Mouse (Mus musculus) macrophage (primary cell): Measurements from ENCODE around the gene Bicral. TPM values are rescaled to one million over a fixed set of nuclear protein-coding genes. Genes with fewer than 3 reads are reported as not detected.
"Not testable (repeated sequence)": the region's sequence is repeated elsewhere in the genome, so short reads cannot be mapped to it uniquely, and the experiment has no call there.

Experiments
- H3K27ac ChIP-seq: fragments of 350-480 bp; formaldehyde crosslinking; 2 replicates; pipeline ENCODE4 v1.9.0; 2021
- H3K36me3 ChIP-seq: fragments of 350-480 bp; formaldehyde crosslinking; 2 replicates; pipeline ENCODE4 v1.9.0; 2021; ENCODE audit errors: inconsistent target
- H3K4me3 ChIP-seq: fragments of 350-480 bp; formaldehyde crosslinking; 2 replicates; pipeline ENCODE4 v1.9.0; 2021; ENCODE audit errors: inconsistent target
- H3K79me2 ChIP-seq: fragments of 350-480 bp; formaldehyde crosslinking; 2 replicates; pipeline ENCODE4 v1.9.0; 2021; ENCODE audit errors: inconsistent target
- WGBS: methylation state at CpG from one replicate; pipeline ENCODE4 v1.1.7; 2026; ENCODE audit warnings: inconsistent platforms; ENCODE audit not compliant: missing documents; 5-methylcytosine and 5-hydroxymethylcytosine counted together
- polyA plus RNA-seq: library from polyadenylated mRNA; stranded (reverse); fragments of 250-400 nt; gene quantifications from 3 replicates; pipeline ENCODE4 v1.2.4, GENCODE M21; 2018; ENCODE audit warnings: inconsistent platforms

The Bicral gene
- polyA plus RNA-seq, 1 experiment from 2014 or later = 9.3 TPM

DNA sequence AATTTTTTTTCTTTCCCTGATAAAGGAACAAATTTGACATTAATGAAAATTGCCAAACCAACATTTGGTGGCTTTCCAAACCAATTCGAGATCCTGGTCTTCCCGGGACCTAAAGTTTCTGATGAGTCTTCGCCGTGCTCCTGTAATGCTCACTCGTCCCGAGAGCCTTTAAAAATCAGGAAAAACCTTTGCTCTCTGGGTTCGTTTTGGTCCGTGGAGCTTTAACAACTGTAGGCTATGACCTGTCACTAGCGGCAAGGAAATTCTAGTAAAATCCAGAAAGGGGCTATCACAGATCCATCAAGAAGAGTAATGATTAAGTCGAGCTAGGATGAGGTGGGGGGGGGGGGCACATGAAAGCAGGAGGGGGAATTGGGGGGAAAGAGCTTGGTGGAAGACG, 76.4 kb downstream of the Bicral start:
- 3% methylated on average over 11 of the region's 11 CpGs for WGBS

DNA sequence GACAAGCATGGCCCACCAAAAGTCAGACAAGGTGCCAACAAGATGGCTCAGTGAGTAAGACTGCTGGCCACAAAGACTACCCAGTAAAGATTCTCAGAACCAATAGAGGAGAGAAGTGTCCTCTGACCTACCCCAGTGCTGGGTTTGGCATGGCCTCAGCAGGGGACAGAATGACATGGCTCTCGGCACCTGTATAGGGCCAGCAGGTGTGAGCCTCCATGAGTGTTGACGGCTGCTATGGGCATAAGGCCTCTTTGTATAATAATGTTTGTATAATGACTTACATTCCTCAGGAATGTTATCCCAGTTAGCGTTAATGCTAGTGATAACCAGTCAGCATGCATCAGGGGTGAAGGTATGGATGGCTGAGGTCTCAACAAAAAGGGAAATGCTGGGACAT, 82.2 kb downstream of the Bicral start:
- peaks cover 53% of the 10 kb centered on the region for H3K36me3 ChIP-seq
- H3K27ac ChIP-seq = no peak overlapping the region
- H3K4me3 ChIP-seq = no peak overlapping the region
- 88% methylated on average over 3 of the region's 3 CpGs for WGBS
- H3K79me2 ChIP-seq = peaks cover 26% of the 10 kb centered on the region

More for the DNA sequence above, 76.4 kb downstream of the Bicral start:
- Histone ChIP-seq H3K27ac (peak overlapping the region; percentile 59), H3K4me3 (peak overlapping the region; percentile 80), H3K36me3 (peaks cover 34% of the 10 kb centered on the region), H3K79me2 (peaks cover 39% of the 10 kb centered on the region)

DNA sequence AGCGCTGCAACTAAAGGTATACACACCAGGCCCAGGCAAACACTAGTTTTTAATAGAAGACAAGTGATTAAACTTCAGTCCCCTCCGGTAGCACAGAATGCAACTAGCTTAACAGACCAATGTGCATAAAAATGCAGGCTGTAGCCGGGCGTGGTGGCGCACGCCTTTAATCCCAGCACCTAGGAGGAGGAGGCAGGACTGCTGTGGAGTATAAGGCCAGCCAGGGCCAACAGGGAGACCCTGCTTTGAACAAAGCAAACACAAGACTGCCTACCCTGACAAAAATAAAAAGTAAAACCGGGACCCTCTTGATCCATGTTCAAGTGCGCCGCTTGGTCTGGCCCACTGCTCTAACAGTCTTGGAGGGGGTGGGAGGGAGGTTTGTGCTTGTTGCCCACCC, 83.2 kb downstream of the Bicral start:
- no peak overlapping the region for H3K4me3 ChIP-seq
- H3K27ac ChIP-seq = no peak overlapping the region
- peaks cover 46% of the 10 kb centered on the region for H3K36me3 ChIP-seq
- peaks cover 16% of the 10 kb centered on the region for H3K79me2 ChIP-seq
- 98% methylated on average over 9 of the region's 9 CpGs for WGBS

DNA sequence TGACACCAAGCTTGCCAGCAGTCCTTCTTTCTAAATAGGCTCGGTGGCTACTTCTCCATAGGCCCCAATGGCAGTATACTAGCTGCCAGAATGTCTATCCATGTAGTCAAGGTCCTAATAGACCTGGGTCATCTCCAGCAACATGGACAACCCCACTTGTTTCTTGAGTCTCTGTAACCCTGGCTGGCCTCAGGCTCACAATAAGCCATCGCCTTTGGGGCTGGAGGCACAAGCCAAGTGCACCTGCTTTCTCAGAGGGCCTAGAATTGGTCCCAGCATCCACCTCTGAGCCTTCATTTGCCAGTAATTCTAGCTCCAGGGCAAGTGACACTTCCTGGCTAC, 84.2 kb downstream of the Bicral start:
- WGBS = 75% methylated on average over 2 of the region's 2 CpGs
- H3K4me3 ChIP-seq = no peak overlapping the region
- H3K27ac ChIP-seq = no peak overlapping the region
- peaks cover 6% of the 10 kb centered on the region; the same call in 1 of the 2 replicates for H3K79me2 ChIP-seq
- peaks cover 37% of the 10 kb centered on the region for H3K36me3 ChIP-seq

DNA sequence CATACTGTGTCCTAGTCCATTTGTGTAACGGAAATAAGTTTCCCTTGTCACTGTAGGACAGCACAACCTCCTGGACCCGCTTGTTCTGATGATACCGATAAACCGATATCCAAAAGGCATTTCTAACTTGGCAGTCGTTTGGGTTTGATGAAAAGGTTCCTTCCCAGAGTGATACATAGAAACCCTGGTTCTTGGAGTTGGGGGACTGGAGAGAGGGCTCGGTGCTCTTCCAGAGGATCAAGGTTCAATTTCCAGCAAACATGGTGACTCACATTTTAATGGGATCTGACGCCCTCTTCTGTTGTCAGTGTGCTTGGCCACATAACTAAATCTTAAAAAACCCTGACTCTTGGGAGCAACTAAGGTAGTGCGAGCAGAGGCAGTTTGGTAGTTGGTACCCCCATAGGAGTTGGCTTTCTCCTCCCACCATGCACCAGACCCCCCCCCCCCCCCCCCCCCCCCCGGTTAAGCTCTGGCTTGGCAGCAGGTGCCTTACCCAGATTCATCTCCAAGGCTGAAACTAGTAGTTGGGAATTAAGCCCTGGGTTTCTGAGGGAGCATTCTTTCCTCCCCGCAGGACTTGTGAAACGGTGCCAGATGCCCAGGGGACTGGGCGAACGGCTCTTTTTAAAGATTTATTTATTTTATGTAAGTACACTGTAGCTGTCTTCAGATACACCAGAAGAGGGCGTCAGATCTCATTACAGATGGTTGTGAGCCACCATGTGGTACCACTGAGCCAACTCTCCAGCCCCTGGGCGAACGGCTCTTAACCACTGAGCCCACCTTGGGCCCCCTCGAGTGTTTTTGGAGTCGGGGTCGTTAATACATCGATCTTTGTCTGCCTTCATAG, 84.8 kb downstream of the Bicral start:
- WGBS = 10% methylated on average over 18 of the region's 20 CpGs
- H3K4me3 ChIP-seq = peak overlapping the region; percentile 69
- peaks cover 31% of the 10 kb centered on the region for H3K36me3 ChIP-seq
- H3K79me2 ChIP-seq = peaks cover under 1% of the 10 kb centered on the region; the same call in 1 of the 2 replicates
- H3K27ac ChIP-seq = peak overlapping the region; percentile 82

DNA sequence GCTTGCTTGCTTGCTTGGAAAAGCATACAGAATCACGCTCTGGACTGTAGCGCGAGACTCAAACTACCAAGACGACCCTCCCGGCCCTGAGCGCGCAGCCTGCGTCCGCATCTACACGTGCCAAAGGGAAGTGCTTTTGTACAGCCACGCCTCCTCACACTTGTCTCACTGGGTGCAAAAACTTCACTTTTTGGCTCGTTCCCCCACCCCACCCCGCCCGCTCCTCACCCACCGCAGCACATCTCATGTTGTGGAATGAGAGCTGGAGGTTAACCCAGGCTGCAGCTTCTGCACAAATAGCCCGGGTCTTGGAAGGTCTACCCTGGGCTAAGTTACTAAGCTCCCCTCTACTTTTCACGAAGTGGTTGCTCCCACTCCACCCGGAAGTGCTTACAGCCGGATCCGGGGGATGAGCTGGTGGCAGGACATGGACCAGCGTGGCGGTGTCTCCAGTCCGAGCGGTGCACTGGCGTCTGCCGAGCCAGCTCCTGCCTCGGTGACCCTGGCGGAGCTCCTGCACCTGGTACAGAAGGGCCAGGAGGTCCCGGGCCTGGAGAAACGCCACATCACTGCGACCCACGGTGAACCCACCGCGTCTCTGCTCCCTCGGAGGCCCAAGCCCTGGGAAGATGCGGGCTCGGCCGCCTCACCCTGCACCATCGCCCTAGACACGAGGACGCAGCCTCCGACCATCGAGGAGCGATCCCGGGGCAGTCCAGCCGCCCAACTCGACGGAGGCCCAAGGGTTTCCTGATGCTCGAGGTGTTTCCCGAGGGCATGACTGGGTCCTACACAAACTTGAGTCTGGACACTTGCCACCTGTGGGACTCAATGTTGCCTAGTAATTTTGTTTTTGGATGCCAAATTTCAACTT, 85.6 kb downstream of the Bicral start, which contains the start of gene 2310039H08Rik:
2310039H08Rik (plus strand) TSS at position 232 of the 874 bp plus-strand sequence.
- peaks cover 23% of the 10 kb centered on the region for H3K36me3 ChIP-seq
- peak within 1 kb of the TSS; percentile 69 for H3K4me3 ChIP-seq
- H3K27ac ChIP-seq = peak within 1 kb of the TSS; percentile 82
- WGBS = under 1% methylated on average over 50 of the region's 50 CpGs
- H3K79me2 ChIP-seq = no peaks in the 10 kb centered on the region

DNA sequence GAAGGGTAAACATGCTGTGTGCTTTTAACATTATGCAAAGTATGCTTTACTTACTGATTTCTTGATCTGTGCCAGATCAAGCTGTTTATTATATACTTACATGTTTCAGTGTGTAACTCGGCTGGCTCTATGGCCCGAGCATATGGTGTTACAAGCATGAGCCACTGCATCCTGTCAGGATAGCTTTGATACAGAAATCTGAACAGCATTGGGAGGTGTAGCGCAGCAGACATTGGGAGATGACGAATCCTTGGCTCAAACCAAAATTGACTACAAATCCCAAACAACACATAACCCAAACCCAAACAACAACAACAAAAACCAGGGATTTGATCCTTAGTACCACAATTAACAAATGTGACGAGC, 86.3 kb downstream of the Bicral start:
- 0% methylated on average over 5 of the region's 5 CpGs for WGBS
- peaks cover 19% of the 10 kb centered on the region for H3K36me3 ChIP-seq
- H3K4me3 ChIP-seq = peak overlapping the region; percentile 69
- no peaks in the 10 kb centered on the region for H3K79me2 ChIP-seq
- H3K27ac ChIP-seq = peak overlapping the region; percentile 82

DNA sequence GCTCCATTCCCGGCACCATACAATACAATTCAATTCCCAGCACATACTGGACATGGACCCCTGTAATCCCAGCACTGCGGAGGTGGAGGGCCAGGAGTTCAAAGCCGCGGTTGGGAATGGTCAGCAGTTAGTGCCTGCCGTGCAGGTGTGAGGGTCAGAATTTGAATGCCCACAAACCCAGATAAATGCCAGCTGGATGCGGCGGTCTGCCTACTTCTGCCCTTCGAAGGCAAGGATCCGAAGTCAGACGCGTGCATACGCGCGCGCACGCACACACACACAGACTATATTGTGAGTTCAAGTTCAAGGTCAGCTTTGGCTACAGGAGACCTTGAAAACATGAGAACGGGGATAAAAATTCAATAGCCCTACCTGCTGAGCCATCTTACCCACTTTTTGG, 86.7 kb downstream of the Bicral start:
- WGBS = 83% methylated on average over 17 of the region's 17 CpGs
- Histone ChIP-seq H3K4me3 (peak overlapping the region; percentile 69; the same call in 1 of the 2 replicates), H3K36me3 (peaks cover 19% of the 10 kb centered on the region), H3K79me2 (no peaks in the 10 kb centered on the region), H3K27ac (no peak overlapping the region; the same call in 1 of the 2 replicates)

DNA sequence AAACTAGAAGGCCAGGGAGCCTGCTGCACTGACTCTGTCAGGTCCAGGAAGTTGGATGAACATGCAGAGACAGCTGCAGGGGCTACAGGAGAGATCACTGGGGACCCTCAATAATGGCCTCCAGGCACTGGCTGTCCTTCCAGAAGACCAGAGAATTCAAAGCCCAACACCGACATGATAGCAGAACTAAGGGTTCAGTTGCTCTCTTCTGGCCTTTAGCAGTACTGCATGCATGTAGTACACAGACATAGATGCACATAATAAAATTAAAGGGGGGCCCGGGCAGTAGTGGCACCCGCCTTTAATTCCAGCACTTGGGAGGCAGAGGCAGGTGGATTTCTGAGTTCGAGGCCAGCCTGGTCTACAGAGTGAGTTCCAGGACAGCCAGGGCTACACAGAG, 87.3 kb downstream of the Bicral start:
- no peak overlapping the region for H3K4me3 ChIP-seq
- H3K36me3 ChIP-seq = peaks cover 13% of the 10 kb centered on the region
- no peaks in the 10 kb centered on the region for H3K79me2 ChIP-seq
- WGBS = 97% methylated on average over 2 of the region's 4 CpGs
- no peak overlapping the region for H3K27ac ChIP-seq

DNA sequence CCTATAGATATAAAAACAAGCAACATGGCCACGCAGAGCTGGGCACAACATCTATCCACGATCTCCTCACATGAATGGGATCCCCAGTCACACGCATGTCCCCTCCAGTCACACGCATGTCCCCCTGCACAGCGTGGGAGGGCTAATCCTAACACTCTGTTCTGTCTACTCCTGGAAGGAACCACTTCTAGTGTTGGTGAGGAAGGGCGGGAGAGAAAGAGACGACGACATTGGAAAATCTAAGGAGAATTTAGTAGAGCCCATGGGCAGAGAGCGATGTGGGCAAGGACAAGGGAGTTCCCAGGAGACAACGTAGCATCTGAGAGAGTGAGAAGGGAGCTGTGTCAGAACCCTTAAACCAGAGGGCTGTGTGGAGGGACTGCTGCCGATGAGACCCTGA, 87.7 kb downstream of the Bicral start:
- WGBS = 95% methylated on average over 11 of the region's 11 CpGs
- no peaks in the 10 kb centered on the region for H3K79me2 ChIP-seq
- no peak overlapping the region for H3K27ac ChIP-seq
- no peak overlapping the region for H3K4me3 ChIP-seq
- H3K36me3 ChIP-seq = peaks cover 9% of the 10 kb centered on the region

DNA sequence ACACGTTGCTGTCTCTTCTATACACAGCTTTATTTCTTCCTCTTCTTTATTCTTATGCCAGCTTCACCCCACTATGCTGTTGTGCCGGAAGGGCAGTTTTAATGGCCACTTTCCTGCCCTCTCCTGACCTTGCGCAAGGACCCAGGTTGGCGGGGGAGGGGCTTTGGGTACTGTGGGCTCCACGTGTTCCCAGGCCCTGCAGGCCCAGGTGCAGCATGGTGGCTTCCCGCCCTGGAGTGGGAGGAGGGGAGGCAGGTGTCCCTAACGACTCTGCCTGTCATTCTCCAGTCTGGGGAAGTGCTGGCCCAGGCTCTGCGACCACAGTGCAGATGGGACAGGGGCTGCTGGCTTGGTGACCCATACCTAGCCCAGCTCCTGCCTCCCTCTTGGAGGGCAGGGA, 90.4 kb downstream of the Bicral start:
- 30% methylated on average over 8 of the region's 8 CpGs for WGBS

DNA sequence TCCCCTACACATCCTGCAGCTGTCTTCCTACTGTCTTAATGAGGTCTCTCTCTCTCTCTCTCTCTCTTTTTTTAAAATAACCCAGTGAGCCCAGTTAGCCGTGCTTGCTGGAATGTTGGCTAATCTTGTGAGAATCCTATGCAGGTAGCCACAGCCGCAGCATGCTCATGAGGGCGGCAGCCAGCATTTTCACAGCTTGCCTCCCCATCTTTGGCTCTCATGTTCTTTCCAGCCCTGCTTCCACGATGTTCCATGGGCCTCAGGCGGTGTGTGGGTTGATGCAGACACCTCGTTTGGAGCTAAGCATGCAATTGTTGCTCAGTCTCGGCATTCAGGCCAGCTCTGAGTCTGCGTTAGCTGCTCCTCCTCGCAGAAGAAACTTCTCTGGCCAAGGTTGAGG, 93.4 kb downstream of the Bicral start:
- 87% methylated on average over 4 of the region's 9 CpGs for WGBS
- not testable (repeated sequence) for H3K79me2 ChIP-seq, H3K4me3 ChIP-seq, H3K27ac ChIP-seq, H3K36me3 ChIP-seq

More for the DNA sequence above, 90.4 kb downstream of the Bicral start:
- Histone ChIP-seq H3K27ac (no peak overlapping the region), H3K4me3 (no peak overlapping the region), H3K36me3 (no peaks in the 10 kb centered on the region), H3K79me2 (no peaks in the 10 kb centered on the region)

DNA sequence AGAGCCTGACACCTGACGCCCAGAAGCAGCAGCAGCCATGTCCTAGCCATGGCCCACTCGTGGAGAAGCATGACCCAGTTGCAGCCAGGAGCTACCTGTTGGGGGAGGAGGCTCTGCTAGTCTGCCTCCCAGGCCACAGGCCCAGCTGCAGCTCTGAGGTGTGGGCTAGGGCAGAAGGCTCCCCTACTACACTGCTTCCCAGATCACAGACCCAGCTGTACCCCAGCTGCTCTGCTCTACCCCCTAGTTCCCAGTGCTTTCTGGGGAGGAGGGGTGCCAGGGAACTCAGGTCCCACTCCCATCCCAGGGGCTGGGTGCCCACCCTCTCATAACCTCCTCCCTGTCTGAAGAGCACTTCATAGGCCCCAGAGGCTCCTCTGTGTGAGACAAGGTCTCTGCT, 94.7 kb downstream of the Bicral start, which contains the start of gene Ptcra:
Ptcra (minus strand) TSS at position 169 of the 400 bp plus-strand sequence.
- H3K27ac ChIP-seq = no peak within 1 kb of the TSS
- WGBS = 80% methylated on average over 2 of the region's 2 CpGs
- H3K4me3 ChIP-seq = no peak within 1 kb of the TSS
- no peaks in the 10 kb centered on the region for H3K79me2 ChIP-seq
- H3K36me3 ChIP-seq = no peaks in the 10 kb centered on the region

DNA sequence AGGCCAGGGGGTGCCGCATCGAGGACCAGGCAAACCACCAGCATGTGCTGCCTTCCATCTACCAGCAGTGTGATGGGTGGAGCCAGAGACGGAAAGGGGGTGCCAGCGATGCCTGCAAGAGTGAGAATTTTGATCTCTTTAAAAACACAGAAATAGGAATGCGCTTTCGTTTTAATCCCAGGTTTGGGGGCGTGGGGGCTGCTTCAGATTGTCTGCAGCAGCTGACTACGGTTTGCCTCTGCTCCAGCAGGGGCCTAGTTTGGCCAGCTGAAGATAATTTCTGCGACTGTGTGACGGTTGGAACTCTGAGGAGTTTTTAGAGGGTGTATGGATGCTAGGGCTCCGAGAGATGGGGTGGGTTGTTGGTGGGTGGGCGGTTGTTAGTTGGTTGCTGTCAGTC, 99.5 kb downstream of the Bicral start:
- 92% methylated on average over 12 of the region's 12 CpGs for WGBS
- Histone ChIP-seq H3K36me3 (no peaks in the 10 kb centered on the region), H3K4me3 (no peak overlapping the region), H3K79me2 (no peaks in the 10 kb centered on the region), H3K27ac (no peak overlapping the region)
